Mouse (Mus musculus): ENCODE data around the gene Kcnq1.

Gene Kcnq1

GRCm38 (mm10) chr7:143461920-143462319 lies 355.8 kb downstream of the Kcnq1 start:
- DNase-seq (ENCODE audit: low spot score in 2 of 2): no peak

GRCm38 (mm10) chr7:143462516-143462915 lies 356.4 kb downstream of the Kcnq1 start:
- no peak for DNase-seq (ENCODE audit: low spot score in 2 of 2)

GRCm38 (mm10) chr7:143463865-143464415 lies 357.8 kb downstream of the Kcnq1 start:
- peak in 1 of 2 experiments; percentile 72 for DNase-seq (ENCODE audit: low spot score in 2 of 2)

- peak in 1 of 2 experiments; percentile 34 for DNase-seq (ENCODE audit: low spot score in 2 of 2)
Observed at GRCm38 (mm10) chr7:143464811-143465560, 358.8 kb downstream of the Kcnq1 start.

- DNase-seq (ENCODE audit: low spot score in 2 of 2): peak; percentile 47 to 76
Observed at GRCm38 (mm10) chr7:143466099-143466677, 360.0 kb downstream of the Kcnq1 start.

- DNase-seq (ENCODE audit: low spot score in 2 of 2): no peak
Observed at GRCm38 (mm10) chr7:143467714-143468113, 361.6 kb downstream of the Kcnq1 start.

GRCm38 (mm10) chr7:143469946-143470345 lies 363.8 kb downstream of the Kcnq1 start:
- DNase-seq (ENCODE audit: low spot score in 2 of 2): peak in 1 of 2 experiments; percentile 74

- DNase-seq (ENCODE audit: low spot score in 2 of 2): no peak
Observed at GRCm38 (mm10) chr7:143473347-143474101, 367.4 kb downstream of the Kcnq1 start, which contains the start of gene Slc22a18. Gene Slc22a18 (plus strand): TSS chr7:143473736.

- DNase-seq (ENCODE audit: low spot score in 2 of 2): no peak
Observed at GRCm38 (mm10) chr7:143474811-143475210, 368.6 kb downstream of the Kcnq1 start.

- no peak for DNase-seq (ENCODE audit: low spot score in 2 of 2)
Observed at GRCm38 (mm10) chr7:143475876-143476275, 369.7 kb downstream of the Kcnq1 start.

All from frontal cortex, postnatal 10 days (tissue).